Mouse (Mus musculus): ENCODE measurements around the gene Eef1akmt3. TPM values are rescaled to one million over a fixed set of nuclear protein-coding genes. Genes with fewer than 3 reads are reported as not detected.

Eef1akmt3 gene
- polyA plus RNA-seq, 1 experiment from 2014 or later, result 1.2 TPM

- H3K36me3 ChIP-seq (ENCODE audit: control insufficient read depth, insufficient read depth, low read length), result 0 out of 2 replicates have a peak, but pooled peaks cover 9% of the 10 kb centered on the region
- ATAC-seq (ENCODE audit: low FRiP score, low TSS enrichment), result peak; percentile 34; the same call in 1 of the 2 replicates
- H3K4me2 ChIP-seq (replicated peaks; ENCODE audit: low read depth), result peak within 1 kb of the TSS; percentile 100
- DNase-seq (ENCODE audit: low spot score), result peak; percentile 86
- 0 out of 2 replicates have a peak within 1 kb of the TSS, but pooled peaks have one; percentile 24 for H3K27ac ChIP-seq (replicated peaks)
- H3K9ac ChIP-seq (ENCODE audit: low read length), result peak within 1 kb of the TSS; percentile 73
- 0 out of 2 replicates have a peak, but pooled peaks cover 4% of the 10 kb centered on the region for H3K4me1 ChIP-seq (replicated peaks; ENCODE audit: control insufficient read depth, insufficient read depth)
- no peak for TF ChIP-seq EP300 (optimal IDR thresholded peaks at IDR 0.05)
- no peak for TF ChIP-seq CTCF (IDR thresholded peaks at IDR 0.05; ENCODE audit: low read depth)
- H3K9me3 ChIP-seq (ENCODE audit: control insufficient read depth, low read length), result no peaks in the 10 kb centered on the region
- H3K4me3 ChIP-seq (ENCODE audit: low read depth, low read length), result peak within 1 kb of the TSS; percentile 72
- no peaks in the 10 kb centered on the region for H3K27me3 ChIP-seq (ENCODE audit: control insufficient read depth, insufficient read depth, low read length)
- WGBS, result 2% methylated on average over 58 of the region's 72 CpGs
Observed at GRCm38 (mm10) chr10:127059968-127060916, 18.9 kb upstream of the Eef1akmt3 start, which contains the start of gene March9. Gene March9, minus strand, starts transcription at chr10:127060184.

GRCm38 (mm10) chr10:127059174-127059967, 18.1 kb upstream of the Eef1akmt3 start:
- H3K36me3 ChIP-seq (ENCODE audit: control insufficient read depth, insufficient read depth, low read length), result peaks cover 6% of the 10 kb centered on the region; the same call in 1 of the 2 replicates
- no peak for ATAC-seq (ENCODE audit: low FRiP score, low TSS enrichment)
- 0 out of 2 replicates have a peak, but pooled peaks cover 4% of the 10 kb centered on the region for H3K4me1 ChIP-seq (replicated peaks; ENCODE audit: control insufficient read depth, insufficient read depth)
- H3K27ac ChIP-seq (replicated peaks), result 0 out of 2 replicates have a peak overlapping the region, but pooled peaks have one; percentile 24
- H3K4me3 ChIP-seq (ENCODE audit: low read depth, low read length), result peak overlapping the region; percentile 72
- under 1% methylated on average over 27 of the region's 92 CpGs for WGBS
- no peaks in the 10 kb centered on the region for H3K9me3 ChIP-seq (ENCODE audit: control insufficient read depth, low read length)
- H3K27me3 ChIP-seq (ENCODE audit: control insufficient read depth, insufficient read depth, low read length), result no peaks in the 10 kb centered on the region
- peak overlapping the region; percentile 100 for H3K4me2 ChIP-seq (replicated peaks; ENCODE audit: low read depth)
- peak overlapping the region; percentile 73 for H3K9ac ChIP-seq (ENCODE audit: low read length)
- peak; percentile 51 for DNase-seq (ENCODE audit: low spot score)
- TF ChIP-seq EP300 (optimal IDR thresholded peaks at IDR 0.05), result no peak
- TF ChIP-seq CTCF (IDR thresholded peaks at IDR 0.05; ENCODE audit: low read depth), result no peak

GRCm38 (mm10) chr10:127058708-127059107, 17.4 kb upstream of the Eef1akmt3 start:
- no peak overlapping the region for H3K27ac ChIP-seq (replicated peaks)
- 9% methylated on average over 8 of the region's 8 CpGs for WGBS

GRCm38 (mm10) chr10:127058161-127058560, 16.8 kb upstream of the Eef1akmt3 start:
- peak; percentile 78 for DNase-seq (ENCODE audit: low spot score)
- no peak overlapping the region for H3K9ac ChIP-seq (ENCODE audit: low read length)
- WGBS, result 4% methylated on average over 9 of the region's 9 CpGs

More at GRCm38 (mm10) chr10:127058708-127059107, 17.4 kb upstream of the Eef1akmt3 start:
- no peaks in the 10 kb centered on the region for H3K27me3 ChIP-seq (ENCODE audit: control insufficient read depth, insufficient read depth, low read length)
- H3K9me3 ChIP-seq (ENCODE audit: control insufficient read depth, low read length), result no peaks in the 10 kb centered on the region
- no peak for TF ChIP-seq CTCF (IDR thresholded peaks at IDR 0.05; ENCODE audit: low read depth)
- TF ChIP-seq EP300 (optimal IDR thresholded peaks at IDR 0.05), result no peak
- H3K4me1 ChIP-seq (replicated peaks; ENCODE audit: control insufficient read depth, insufficient read depth), result 0 out of 2 replicates have a peak, but pooled peaks cover 4% of the 10 kb centered on the region
- H3K4me2 ChIP-seq (replicated peaks; ENCODE audit: low read depth), result peak overlapping the region; percentile 100
- ATAC-seq (ENCODE audit: low FRiP score, low TSS enrichment) (no peak), DNase-seq (ENCODE audit: low spot score) (no peak)
- no peak overlapping the region; the same call in 1 of the 2 replicates for H3K9ac ChIP-seq (ENCODE audit: low read length)
- H3K36me3 ChIP-seq (ENCODE audit: control insufficient read depth, insufficient read depth, low read length), result peaks cover 6% of the 10 kb centered on the region; the same call in 1 of the 2 replicates
- H3K4me3 ChIP-seq (ENCODE audit: low read depth, low read length), result peak overlapping the region; percentile 72; the same call in 1 of the 2 replicates

GRCm38 (mm10) chr10:127056490-127056889, 15.2 kb upstream of the Eef1akmt3 start:
- H3K36me3 ChIP-seq (ENCODE audit: control insufficient read depth, insufficient read depth, low read length), result peaks cover 6% of the 10 kb centered on the region; the same call in 1 of the 2 replicates
- 0 out of 2 replicates have a peak, but pooled peaks cover 2% of the 10 kb centered on the region for H3K4me1 ChIP-seq (replicated peaks; ENCODE audit: control insufficient read depth, insufficient read depth)
- no peak for ATAC-seq (ENCODE audit: low FRiP score, low TSS enrichment)
- no peaks in the 10 kb centered on the region for H3K27me3 ChIP-seq (ENCODE audit: control insufficient read depth, insufficient read depth, low read length)
- no peak for DNase-seq (ENCODE audit: low spot score)
- H3K4me2 ChIP-seq (replicated peaks; ENCODE audit: low read depth), result no peak overlapping the region
- H3K27ac ChIP-seq (replicated peaks), result no peak overlapping the region
- WGBS, result 80% methylated on average over 17 of the region's 20 CpGs
- TF ChIP-seq EP300 (optimal IDR thresholded peaks at IDR 0.05), result no peak
- TF ChIP-seq CTCF (IDR thresholded peaks at IDR 0.05; ENCODE audit: low read depth), result no peak
- H3K9me3 ChIP-seq (ENCODE audit: control insufficient read depth, low read length), result no peaks in the 10 kb centered on the region
- H3K4me3 ChIP-seq (ENCODE audit: low read depth, low read length), result no peak overlapping the region
- no peak overlapping the region for H3K9ac ChIP-seq (ENCODE audit: low read length)

More at GRCm38 (mm10) chr10:127058161-127058560, 16.8 kb upstream of the Eef1akmt3 start:
- TF ChIP-seq EP300 (optimal IDR thresholded peaks at IDR 0.05) (no peak), CTCF (IDR thresholded peaks at IDR 0.05; ENCODE audit: low read depth) (peak; percentile 95)
- no peak for ATAC-seq (ENCODE audit: low FRiP score, low TSS enrichment)
- 0 out of 2 replicates have a peak, but pooled peaks cover 4% of the 10 kb centered on the region for H3K4me1 ChIP-seq (replicated peaks; ENCODE audit: control insufficient read depth, insufficient read depth)
- no peak overlapping the region for H3K4me3 ChIP-seq (ENCODE audit: low read depth, low read length)
- H3K27ac ChIP-seq (replicated peaks), result no peak overlapping the region
- H3K4me2 ChIP-seq (replicated peaks; ENCODE audit: low read depth), result peak overlapping the region; percentile 100
- H3K27me3 ChIP-seq (ENCODE audit: control insufficient read depth, insufficient read depth, low read length), result no peaks in the 10 kb centered on the region
- peaks cover 6% of the 10 kb centered on the region; the same call in 1 of the 2 replicates for H3K36me3 ChIP-seq (ENCODE audit: control insufficient read depth, insufficient read depth, low read length)
- H3K9me3 ChIP-seq (ENCODE audit: control insufficient read depth, low read length), result no peaks in the 10 kb centered on the region

All from stomach, postnatal 0 days (tissue).